Mouse (Mus musculus) kidney, postnatal 25 days (tissue): ENCODE data around the gene Nxph4.

Source experiments
- DNase-seq, 2 experiments: peaks; one replicate each; pipeline ENCODE4 v3.0.0; 2021; ENCODE audit warnings: mixed read lengths in 2 of 2

The Nxph4 gene

GRCm38 (mm10) chr10:127542084-127542483 lies 7.7 kb upstream of the Nxph4 start:
- peak in 1 of 2 experiments; percentile 34 for DNase-seq

- DNase-seq = no peak
Measured at GRCm38 (mm10) chr10:127541510-127541909, 7.2 kb upstream of the Nxph4 start.

GRCm38 (mm10) chr10:127537854-127538583 lies 3.7 kb upstream of the Nxph4 start:
- DNase-seq = peak; percentile 86 to 88

GRCm38 (mm10) chr10:127536586-127537314 lies 2.4 kb upstream of the Nxph4 start:
- DNase-seq = peak in 1 of 2 experiments; percentile 78

GRCm38 (mm10) chr10:127534929-127535384 lies 598 bp upstream of the Nxph4 start:
- peak in 1 of 2 experiments; percentile 27 for DNase-seq

GRCm38 (mm10) chr10:127531548-127531947 lies 2.8 kb downstream of the Nxph4 start:
- no peak for DNase-seq

GRCm38 (mm10) chr10:127530945-127531344 lies 3.4 kb downstream of the Nxph4 start:
- DNase-seq = no peak

GRCm38 (mm10) chr10:127527481-127527880 lies 6.9 kb downstream of the Nxph4 start:
- DNase-seq = no peak

- peak; percentile 74 to 84 for DNase-seq
Measured at GRCm38 (mm10) chr10:127526681-127527080, 7.7 kb downstream of the Nxph4 start.

GRCm38 (mm10) chr10:127526048-127526447 lies 8.3 kb downstream of the Nxph4 start:
- DNase-seq = no peak

GRCm38 (mm10) chr10:127524646-127525255 lies 9.6 kb downstream of the Nxph4 start:
- no peak for DNase-seq

- peak; percentile 91 to 93 for DNase-seq
Measured at GRCm38 (mm10) chr10:127522088-127522581, 12.2 kb downstream of the Nxph4 start, which contains the start of gene Shmt2. Gene Shmt2, minus strand, starts transcription at chr10:127522444.

- DNase-seq = no peak
Measured at GRCm38 (mm10) chr10:127521611-127522080, 12.7 kb downstream of the Nxph4 start.

- DNase-seq = peak; percentile 53 to 89
Measured at GRCm38 (mm10) chr10:127520714-127521357, 13.5 kb downstream of the Nxph4 start.

- DNase-seq = no peak
Measured at GRCm38 (mm10) chr10:127519903-127520713, 14.3 kb downstream of the Nxph4 start.

GRCm38 (mm10) chr10:127519041-127519701 lies 15.2 kb downstream of the Nxph4 start:
- DNase-seq = no peak

- no peak for DNase-seq
Measured at GRCm38 (mm10) chr10:127517941-127518340, 16.4 kb downstream of the Nxph4 start.

GRCm38 (mm10) chr10:127516576-127517260 lies 17.6 kb downstream of the Nxph4 start:
- peak; percentile 62 to 73 for DNase-seq

GRCm38 (mm10) chr10:127515983-127516459 lies 18.3 kb downstream of the Nxph4 start:
- DNase-seq = no peak
